Mouse (Mus musculus): ENCODE results near the gene Tyms.
A peak's percentile ranks its signal among the peaks of the same experiment; 100 is the strongest.

DNA sequence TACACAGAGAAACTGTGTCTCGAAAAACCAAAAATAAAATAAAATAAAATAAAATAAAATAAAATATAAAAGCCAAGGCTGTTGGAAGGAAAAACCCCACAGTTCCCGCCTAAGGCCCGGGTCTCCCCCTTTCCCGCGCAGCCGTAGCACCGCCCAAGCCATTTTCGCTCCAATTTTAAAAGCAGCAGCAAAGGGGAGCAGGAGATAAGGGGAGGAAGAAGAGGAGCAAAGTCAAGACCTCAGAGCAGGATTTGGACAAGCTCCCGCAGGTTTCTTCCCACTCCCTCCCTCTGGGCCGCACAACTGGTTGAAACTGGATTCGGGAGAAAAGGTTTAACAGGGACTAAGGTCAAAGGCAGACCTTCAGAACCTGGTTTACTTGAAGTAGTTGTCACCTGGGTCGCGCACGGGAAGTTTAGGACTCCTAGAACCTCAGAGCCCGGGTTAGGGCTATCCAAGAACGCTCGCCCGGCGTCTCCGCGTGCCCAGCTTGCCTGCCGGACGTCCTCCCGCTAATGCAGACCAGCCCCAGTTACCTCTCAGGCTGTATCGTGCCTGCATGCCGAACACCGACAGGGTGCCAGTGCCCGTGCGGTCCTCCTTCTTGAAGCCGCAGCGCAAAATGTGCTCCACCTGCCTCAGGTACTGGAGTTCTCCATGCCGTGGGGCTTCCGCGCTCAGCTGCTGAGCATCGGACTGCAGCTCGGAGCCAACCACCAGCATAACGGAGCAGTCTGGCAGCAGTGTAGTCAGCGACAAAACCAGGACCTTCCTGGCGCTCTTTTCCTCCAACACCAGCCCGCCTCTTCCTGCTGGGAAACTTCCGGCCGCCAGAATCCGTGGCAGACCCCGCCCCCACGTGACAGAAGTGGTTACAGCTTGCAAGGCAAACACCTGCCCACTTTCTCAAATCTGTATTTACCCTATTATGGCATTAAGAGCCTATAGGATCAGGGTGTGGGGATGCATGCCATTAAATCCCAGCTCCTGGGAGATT is at the start of gene Tyms:
- TF ChIP-seq CTCF (conservative IDR thresholded peaks at IDR 0.05; ENCODE audit: insufficient read depth, insufficient read length, low read depth, low read length): 0 out of 2 replicates have a peak, but pooled peaks have one; percentile 2
- no peak for TF ChIP-seq POLR2A (IDR thresholded peaks at IDR 0.05; ENCODE audit: low read depth, low read length)
